Mouse (Mus musculus): ENCODE measurements around the gene AI597479. TPM values are rescaled to one million over a fixed set of nuclear protein-coding genes. Genes with fewer than 3 reads are reported as not detected.
A peak's percentile ranks its signal among the peaks of the same experiment; 100 is the strongest.

Gene AI597479
- 26.4 TPM in 2 replicates for polyA plus RNA-seq (2016; fragmentation: Nextera tagmentation; extraction: Ambion mirVana)

- Histone ChIP-seq H3K27ac (peak within 1 kb of the TSS; percentile 98), H3K4me3 (peak within 1 kb of the TSS; percentile 95)
Measured at GRCm38 (mm10) chr1:43098031-43098984, at the start of gene AI597479, which contains the start of gene Tgfbrap1. AI597479 (plus strand) TSS chr1:43098710. Tgfbrap1 (minus strand) TSS chr1:43098637.

DNA sequence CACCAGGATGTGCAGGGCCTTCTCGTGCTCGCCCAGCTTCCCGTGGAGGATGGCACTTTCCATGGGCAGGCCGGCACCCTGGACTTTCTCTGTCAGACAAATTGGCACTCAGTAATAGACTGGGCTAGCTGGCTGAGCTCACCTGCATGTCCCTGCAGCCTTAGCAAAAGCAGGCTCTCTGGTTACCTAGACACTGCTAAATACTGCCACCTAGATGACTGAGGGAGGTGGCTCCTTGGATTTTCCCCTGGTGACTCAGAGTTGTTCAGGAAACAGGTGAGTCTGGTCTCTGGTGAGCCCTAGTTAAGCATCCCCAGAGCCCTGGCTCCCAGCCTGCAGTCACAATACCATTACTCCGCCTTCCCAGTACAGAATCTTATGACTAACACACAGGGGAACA is 46.6 kb upstream of the AI597479 start:
- no peaks in the 10 kb centered on the region for H3K9me3 ChIP-seq
- no peak overlapping the region for H3K4me3 ChIP-seq
- no peak overlapping the region for H3K27ac ChIP-seq
- 89% methylated on average over 5 of the region's 5 CpGs for WGBS
- DNase-seq (ENCODE audit: low spot score): no peak
- H3K27me3 ChIP-seq (ENCODE audit: insufficient read depth, poor library complexity, severe bottlenecking): no peaks in the 10 kb centered on the region
- H3K36me3 ChIP-seq: peaks cover 57% of the 10 kb centered on the region
- H3K4me1 ChIP-seq: peaks cover 13% of the 10 kb centered on the region; the same call in 1 of the 2 replicates

More at GRCm38 (mm10) chr1:43098031-43098984, at the start of gene AI597479, which contains the start of gene Tgfbrap1:
- DNase-seq (ENCODE audit: low spot score): peak; percentile 96
- peaks cover 18% of the 10 kb centered on the region for H3K36me3 ChIP-seq
- no peaks in the 10 kb centered on the region for H3K27me3 ChIP-seq (ENCODE audit: insufficient read depth, poor library complexity, severe bottlenecking)
- H3K4me1 ChIP-seq: peaks cover 8% of the 10 kb centered on the region
- WGBS: under 1% methylated on average over 57 of the region's 57 CpGs
- no peaks in the 10 kb centered on the region for H3K9me3 ChIP-seq

DNA sequence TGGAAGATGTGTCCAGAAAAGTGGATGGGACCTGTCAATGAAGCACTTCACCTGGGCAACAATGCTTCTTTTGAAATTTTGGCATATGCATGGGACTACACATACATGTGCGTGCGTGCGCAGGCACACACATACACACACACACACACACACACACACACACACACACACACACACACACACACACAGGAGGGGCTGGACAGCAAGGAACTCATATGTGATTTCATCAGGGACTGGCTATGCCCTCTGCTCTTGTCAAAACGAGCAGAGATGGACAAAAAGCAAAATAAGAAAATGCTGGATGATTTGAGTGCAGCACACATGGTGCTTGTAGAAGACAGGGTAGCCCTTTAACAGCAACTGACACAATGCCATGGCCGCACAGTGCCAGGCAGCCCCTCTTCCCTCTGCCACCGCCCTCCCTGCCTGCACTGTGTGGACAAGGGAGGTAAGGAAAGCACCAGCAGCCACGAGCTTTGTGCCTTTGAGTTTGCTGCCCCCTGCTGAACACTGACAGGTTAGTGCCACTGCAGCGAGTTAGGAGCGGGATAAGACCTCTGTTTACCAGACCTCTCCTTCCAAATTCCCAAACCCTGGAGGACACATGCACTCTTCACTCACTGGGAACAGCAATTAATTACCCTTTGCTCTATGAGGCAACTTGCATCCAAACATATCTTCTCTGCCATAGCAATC is 32.7 kb upstream of the AI597479 start:
- WGBS: 53% methylated on average over 9 of the region's 9 CpGs
- peaks cover 24% of the 10 kb centered on the region; the same call in 1 of the 2 replicates for H3K36me3 ChIP-seq
- H3K9me3 ChIP-seq: no peaks in the 10 kb centered on the region
- H3K4me1 ChIP-seq: no peaks in the 10 kb centered on the region
- no peak overlapping the region for H3K4me3 ChIP-seq
- no peaks in the 10 kb centered on the region for H3K27me3 ChIP-seq (ENCODE audit: insufficient read depth, poor library complexity, severe bottlenecking)
- peak; percentile 87 for DNase-seq (ENCODE audit: low spot score)
- H3K27ac ChIP-seq: no peak overlapping the region

DNA sequence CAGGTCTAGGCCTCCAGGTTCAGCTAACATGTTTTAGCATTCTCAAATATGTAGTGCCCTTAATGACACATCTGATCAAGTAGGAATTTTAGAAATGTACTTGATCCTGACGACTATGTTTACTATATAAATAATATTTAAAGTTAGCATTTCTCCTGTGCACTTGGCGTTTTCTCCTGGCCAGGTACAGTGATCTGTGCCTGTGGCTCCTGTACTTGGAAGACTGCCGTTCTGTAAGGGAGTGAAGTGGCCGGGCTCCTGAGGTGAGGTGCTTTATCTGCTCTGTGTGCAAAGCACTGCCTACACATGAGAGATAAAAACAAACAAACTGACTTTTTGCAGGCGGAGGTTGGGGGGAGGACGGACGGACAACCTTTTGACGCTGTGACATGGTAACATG is 31.9 kb upstream of the AI597479 start:
- DNase-seq (ENCODE audit: low spot score): no peak
- H3K9me3 ChIP-seq: no peaks in the 10 kb centered on the region
- H3K27ac ChIP-seq: no peak overlapping the region
- no peak overlapping the region for H3K4me3 ChIP-seq
- H3K4me1 ChIP-seq: no peaks in the 10 kb centered on the region
- WGBS: 77% methylated on average over 8 of the region's 8 CpGs
- H3K36me3 ChIP-seq: peaks cover 31% of the 10 kb centered on the region; the same call in 1 of the 2 replicates
- H3K27me3 ChIP-seq (ENCODE audit: insufficient read depth, poor library complexity, severe bottlenecking): no peaks in the 10 kb centered on the region

DNA sequence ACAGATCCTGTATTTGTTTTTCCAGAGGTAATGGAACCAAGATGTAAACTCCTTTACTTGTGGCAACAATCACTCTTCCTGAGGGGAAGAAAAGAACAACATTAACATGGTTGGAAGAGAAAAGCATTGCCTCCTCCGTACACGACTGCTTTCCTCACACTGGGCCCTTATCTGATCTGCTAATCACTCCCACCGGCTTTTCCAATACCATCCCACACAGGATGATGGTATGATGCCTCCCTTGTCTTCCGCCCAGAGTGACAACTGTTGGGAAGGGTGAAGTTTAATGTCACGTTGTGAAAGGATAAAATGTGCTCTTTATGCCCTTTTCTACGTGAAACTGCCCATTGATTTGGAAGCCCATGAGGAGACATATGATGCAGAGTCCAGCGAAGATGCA is 31.0 kb upstream of the AI597479 start:
- no peaks in the 10 kb centered on the region for H3K27me3 ChIP-seq (ENCODE audit: insufficient read depth, poor library complexity, severe bottlenecking)
- H3K27ac ChIP-seq: no peak overlapping the region
- 63% methylated on average over 7 of the region's 7 CpGs for WGBS
- peaks cover 34% of the 10 kb centered on the region; the same call in 1 of the 2 replicates for H3K36me3 ChIP-seq
- H3K4me1 ChIP-seq: no peaks in the 10 kb centered on the region
- no peak for DNase-seq (ENCODE audit: low spot score)
- no peak overlapping the region for H3K4me3 ChIP-seq
- no peaks in the 10 kb centered on the region for H3K9me3 ChIP-seq

DNA sequence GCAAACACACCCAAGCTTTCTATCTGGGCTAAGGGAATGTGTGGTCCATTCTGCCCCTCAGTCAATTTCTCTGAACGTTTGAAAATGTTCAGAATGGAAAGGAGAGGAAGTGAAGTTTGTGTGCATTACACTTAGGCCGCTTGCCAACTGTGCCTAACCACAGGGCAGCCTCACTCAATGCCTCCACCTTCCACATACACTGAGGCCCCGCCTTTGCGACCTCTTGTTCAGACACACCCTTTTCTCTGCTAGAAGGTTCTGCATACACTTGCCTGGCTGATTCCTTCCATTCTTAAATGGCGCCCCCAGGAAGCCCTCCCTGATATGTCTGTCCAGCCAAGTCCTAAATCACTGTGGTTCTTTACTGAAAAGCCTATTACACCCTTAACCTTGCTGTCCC is 27.8 kb upstream of the AI597479 start:
- no peak overlapping the region for H3K27ac ChIP-seq
- H3K27me3 ChIP-seq (ENCODE audit: insufficient read depth, poor library complexity, severe bottlenecking): no peaks in the 10 kb centered on the region
- peaks cover 34% of the 10 kb centered on the region for H3K36me3 ChIP-seq
- H3K9me3 ChIP-seq: no peaks in the 10 kb centered on the region
- no peaks in the 10 kb centered on the region for H3K4me1 ChIP-seq
- H3K4me3 ChIP-seq: no peak overlapping the region
- WGBS: 86% methylated on average over 5 of the region's 5 CpGs
- peak; percentile 20 for DNase-seq (ENCODE audit: low spot score)

DNA sequence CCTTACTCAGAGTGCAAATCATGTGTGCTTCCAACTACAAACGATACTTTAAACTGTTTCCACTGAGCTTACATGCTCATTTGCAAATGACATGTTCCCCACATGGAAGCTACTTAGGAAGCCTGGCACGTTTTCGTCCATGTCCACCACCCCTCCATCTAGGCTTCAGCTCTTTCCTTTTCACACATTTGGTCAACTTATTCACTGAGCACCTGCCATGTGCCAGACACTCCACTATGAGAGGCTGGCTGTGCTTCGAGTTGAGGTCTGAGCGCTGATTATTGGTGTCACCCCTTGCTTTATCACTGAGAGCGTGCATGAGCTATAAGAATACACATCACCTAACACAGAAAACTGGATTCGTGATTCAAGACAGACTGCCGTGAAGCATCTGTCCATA is 26.5 kb upstream of the AI597479 start:
- WGBS: 91% methylated on average over 8 of the region's 8 CpGs
- no peak overlapping the region for H3K4me3 ChIP-seq
- H3K4me1 ChIP-seq: no peaks in the 10 kb centered on the region
- H3K27me3 ChIP-seq (ENCODE audit: insufficient read depth, poor library complexity, severe bottlenecking): no peaks in the 10 kb centered on the region
- no peak overlapping the region for H3K27ac ChIP-seq
- no peaks in the 10 kb centered on the region for H3K9me3 ChIP-seq
- H3K36me3 ChIP-seq: peaks cover 37% of the 10 kb centered on the region
- DNase-seq (ENCODE audit: low spot score): peak; percentile 30

GRCm38 (mm10) chr1:43072561-43072960 is 25.9 kb upstream of the AI597479 start:
- H3K27ac ChIP-seq: no peak overlapping the region
- DNase-seq (ENCODE audit: low spot score): peak; percentile 68
- no peaks in the 10 kb centered on the region for H3K4me1 ChIP-seq
- H3K4me3 ChIP-seq: no peak overlapping the region
- 79% methylated on average over 1 of the region's 1 CpGs for WGBS
- H3K27me3 ChIP-seq (ENCODE audit: insufficient read depth, poor library complexity, severe bottlenecking): no peaks in the 10 kb centered on the region
- H3K36me3 ChIP-seq: peaks cover 31% of the 10 kb centered on the region
- H3K9me3 ChIP-seq: no peaks in the 10 kb centered on the region

GRCm38 (mm10) chr1:43074791-43075190 is 23.7 kb upstream of the AI597479 start:
- Histone ChIP-seq H3K4me3 (no peak overlapping the region), H3K9me3 (no peaks in the 10 kb centered on the region), H3K36me3 (peaks cover 31% of the 10 kb centered on the region), H3K4me1 (no peaks in the 10 kb centered on the region), H3K27me3 (ENCODE audit: insufficient read depth, poor library complexity, severe bottlenecking) (no peaks in the 10 kb centered on the region), H3K27ac (no peak overlapping the region)
- peak; percentile 46 for DNase-seq (ENCODE audit: low spot score)
- 92% methylated on average over 2 of the region's 2 CpGs for WGBS

DNA sequence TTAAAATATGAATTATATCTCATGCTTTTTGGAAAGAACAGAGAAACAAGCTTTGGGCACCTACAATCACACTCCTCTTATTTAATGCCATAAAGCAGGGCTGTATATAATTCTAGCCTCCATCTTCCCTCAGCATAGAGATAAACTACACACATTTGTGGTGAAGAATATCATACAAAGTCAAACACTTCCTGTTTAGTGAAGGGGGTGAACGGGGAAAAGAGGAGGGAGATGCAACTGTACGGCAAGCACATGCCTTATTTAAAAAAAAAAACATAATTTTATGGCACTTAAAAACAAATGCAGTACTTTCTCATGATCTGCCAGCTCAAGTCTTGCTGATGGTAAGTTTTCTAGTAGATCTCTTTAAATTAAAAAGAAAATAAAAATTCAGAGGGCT is 20.4 kb upstream of the AI597479 start:
- H3K27me3 ChIP-seq (ENCODE audit: insufficient read depth, poor library complexity, severe bottlenecking): no peaks in the 10 kb centered on the region
- no peaks in the 10 kb centered on the region for H3K9me3 ChIP-seq
- 94% methylated on average over 2 of the region's 2 CpGs for WGBS
- H3K4me3 ChIP-seq: no peak overlapping the region
- no peak overlapping the region for H3K27ac ChIP-seq
- no peaks in the 10 kb centered on the region for H3K4me1 ChIP-seq
- peaks cover 20% of the 10 kb centered on the region for H3K36me3 ChIP-seq
- no peak for DNase-seq (ENCODE audit: low spot score)

GRCm38 (mm10) chr1:43082946-43083345 is 15.6 kb upstream of the AI597479 start:
- WGBS: 83% methylated on average over 5 of the region's 5 CpGs
- Histone ChIP-seq H3K27me3 (ENCODE audit: insufficient read depth, poor library complexity, severe bottlenecking) (no peaks in the 10 kb centered on the region), H3K36me3 (peaks cover 5% of the 10 kb centered on the region; the same call in 1 of the 2 replicates), H3K4me3 (no peak overlapping the region), H3K4me1 (no peaks in the 10 kb centered on the region), H3K9me3 (no peaks in the 10 kb centered on the region), H3K27ac (no peak overlapping the region)
- DNase-seq (ENCODE audit: low spot score): peak; percentile 25

- Histone ChIP-seq H3K4me3 (no peak overlapping the region), H3K4me1 (peaks cover 17% of the 10 kb centered on the region), H3K36me3 (no peaks in the 10 kb centered on the region), H3K9me3 (no peaks in the 10 kb centered on the region), H3K27me3 (ENCODE audit: insufficient read depth, poor library complexity, severe bottlenecking) (no peaks in the 10 kb centered on the region), H3K27ac (no peak overlapping the region)
- WGBS: 90% methylated on average over 1 of the region's 1 CpGs
- no peak for DNase-seq (ENCODE audit: low spot score)
Measured at GRCm38 (mm10) chr1:43090418-43090817, 8.1 kb upstream of the AI597479 start.

Measured in heart, embryonic 10.5 days (tissue).